In genomic region chr4:15562853-15563450, GRCm38 (mm10) we compare ENCODE assay signal across 8 mouse cellular contexts.
A peak's percentile ranks its signal among the peaks of the same experiment; 100 is the strongest.
DNase-seq lines count a peak whose midpoint lies in the region; ATAC-seq and TF ChIP-seq lines count a peak whose summit lies in the region.

No protein-coding gene starts in this region.

- no peak overlapping the region for H3K9ac ChIP-seq in kidney, postnatal 0 days (ENCODE audit: low read depth, low read length)
- H3K9ac ChIP-seq in ES-Bruce4 (ENCODE audit: low read depth, poor library complexity, severe bottlenecking): no peak overlapping the region
- H3K9ac ChIP-seq in hindbrain, postnatal 0 days (replicated peaks; ENCODE audit: low read length): no peak overlapping the region

- WGBS in kidney, postnatal 0 days: 29% methylated on average over 3 of the region's 3 CpGs
- WGBS in hindbrain, postnatal 0 days: 14% methylated on average over 3 of the region's 3 CpGs

- H3K36me3 ChIP-seq in kidney, postnatal 0 days (ENCODE audit: insufficient read depth, low read length): no peaks in the 10 kb centered on the region
- H3K36me3 ChIP-seq in ES-Bruce4 (ENCODE audit: control insufficient read depth, insufficient read depth, low read length, poor library complexity, severe bottlenecking): no peaks in the 10 kb centered on the region
- no peaks in the 10 kb centered on the region for H3K36me3 ChIP-seq in hindbrain, postnatal 0 days (ENCODE audit: insufficient read depth, low read length)

- TF ChIP-seq EP300 in ES-Bruce4 (IDR thresholded peaks at IDR 0.05; ENCODE audit: insufficient read depth, low read depth, low read length): no peak

- H3K9me3 ChIP-seq in kidney, postnatal 0 days (replicated peaks; ENCODE audit: low read length): no peaks in the 10 kb centered on the region
- no peaks in the 10 kb centered on the region for H3K9me3 ChIP-seq in ES-Bruce4 (replicated peaks; ENCODE audit: control insufficient read depth, insufficient read depth, low read length, poor library complexity, severe bottlenecking)
- no peaks in the 10 kb centered on the region for H3K9me3 ChIP-seq in hindbrain, postnatal 0 days (ENCODE audit: low read length)

- H3K27me3 ChIP-seq in kidney, postnatal 0 days (ENCODE audit: insufficient read depth, low read length): no peaks in the 10 kb centered on the region
- no peaks in the 10 kb centered on the region for H3K27me3 ChIP-seq in ES-Bruce4 (ENCODE audit: control insufficient read depth, insufficient read depth, low read length, poor library complexity, severe bottlenecking)
- no peaks in the 10 kb centered on the region for H3K27me3 ChIP-seq in hindbrain, postnatal 0 days (ENCODE audit: insufficient read depth, low read length)

- ATAC-seq in kidney, postnatal 0 days (replicated peaks; ENCODE audit: low FRiP score, low read depth): no peak
- 0 out of 2 replicates have a peak, but pooled peaks have one; percentile 12 for ATAC-seq in hindbrain, postnatal 0 days

- peak; percentile 25 for DNase-seq in kidney, postnatal 0 days (ENCODE audit: low spot score)
- DNase-seq in kidney, postnatal 14 days: no peak
- peak; percentile 7 to 15 for DNase-seq in cerebellum, postnatal 14 days
- DNase-seq in hindbrain, postnatal 0 days (ENCODE audit: low spot score): peak; percentile 24
- no peak for DNase-seq in spleen, adult 12 weeks (ENCODE audit: low spot score)
- DNase-seq in thymus, postnatal 25 days: no peak
- DNase-seq in spleen, postnatal 10 days (ENCODE audit: low spot score in 2 of 2): no peak

- H3K4me1 ChIP-seq in kidney, postnatal 0 days (replicated peaks; ENCODE audit: insufficient read depth, low read length): no peaks in the 10 kb centered on the region
- no peaks in the 10 kb centered on the region for H3K4me1 ChIP-seq in ES-Bruce4 (ENCODE audit: control insufficient read depth, insufficient read depth, low read length)
- H3K4me1 ChIP-seq in hindbrain, postnatal 0 days (ENCODE audit: insufficient read depth, low read length): no peaks in the 10 kb centered on the region

- H3K27ac ChIP-seq in kidney, postnatal 0 days: no peak overlapping the region
- no peak overlapping the region for H3K27ac ChIP-seq in ES-Bruce4 (ENCODE audit: insufficient read depth, low read length)
- H3K27ac ChIP-seq in hindbrain, postnatal 0 days: no peak overlapping the region

- no peak overlapping the region for H3K4me3 ChIP-seq in kidney, postnatal 0 days (replicated peaks; ENCODE audit: low read depth, low read length)
- no peak overlapping the region for H3K4me3 ChIP-seq in ES-Bruce4 (ENCODE audit: low read depth, low read length)
- H3K4me3 ChIP-seq in hindbrain, postnatal 0 days (ENCODE audit: low read length): no peak overlapping the region

- H3K4me2 ChIP-seq in kidney, postnatal 0 days (ENCODE audit: low read length): no peak overlapping the region
- H3K4me2 ChIP-seq in hindbrain, postnatal 0 days (ENCODE audit: low read depth, low read length): no peak overlapping the region

- TF ChIP-seq CTCF in kidney, postnatal 0 days (IDR thresholded peaks at IDR 0.05; ENCODE audit: low read depth): peak; percentile 56
- TF ChIP-seq CTCF in ES-Bruce4 (IDR thresholded peaks at IDR 0.05; ENCODE audit: low read depth, low read length): peak; percentile 42
- peak; percentile 51 for TF ChIP-seq CTCF in hindbrain, postnatal 0 days (IDR thresholded peaks at IDR 0.05; ENCODE audit: low read depth)

- TF ChIP-seq POLR2A in ES-Bruce4 (IDR thresholded peaks at IDR 0.05; ENCODE audit: insufficient read depth, low read length): no peak

Comparison
In these comparisons a context has a peak if more than half of its experiments do, and no peak if none do; other contexts are left out.
1. DNase-seq: peak in kidney, postnatal 0 days (single experiment), cerebellum, postnatal 14 days (2 of 2) and hindbrain, postnatal 0 days (single experiment); none in kidney, postnatal 14 days (single experiment), spleen, adult 12 weeks (single experiment), thymus, postnatal 25 days (single experiment) and spleen, postnatal 10 days (0 of 2).
2. Peak in every context shown above with its lines, with median percentiles within 50 percentile points of each other: CTCF ChIP-seq.